Mouse (Mus musculus) brain, embryonic 14.5 days (tissue): Measurements from ENCODE around the gene Srpk3. TPM values are rescaled to one million over a fixed set of nuclear protein-coding genes. Genes with fewer than 3 reads are reported as not detected.
"Not testable (repeated sequence)": the region's sequence is repeated elsewhere in the genome, so short reads cannot be mapped to it uniquely, and the experiment has no call there.

Experiments used
- DNase-seq: peaks from one replicate; pipeline ENCODE4 v3.0.0-alpha.2; 2011; ENCODE audit warnings: low read depth
- CTCF ChIP-seq: fragments of 200-500 bp; IDR thresholded peaks from 2 replicates; pipeline ENCODE4 v1.5.1; 2012; ENCODE audit warnings: inconsistent platforms, mild to moderate bottlenecking, moderate library complexity, borderline replicate concordance; ENCODE audit not compliant: insufficient read depth, insufficient read length; ENCODE audit errors: extremely low read depth
- POLR2A ChIP-seq: fragments of 200-500 bp; IDR thresholded peaks from 2 replicates; pipeline ENCODE4 v1.6.1; 2012; ENCODE audit warnings: mild to moderate bottlenecking, inconsistent platforms, borderline replicate concordance; ENCODE audit not compliant: poor library complexity, insufficient read depth, insufficient read length, severe bottlenecking; ENCODE audit errors: extremely low read depth
- polyA plus RNA-seq: library from polyadenylated mRNA; depleted of rRNA; stranded (reverse); fragments of >200 nt; gene quantifications from 2 replicates; pipeline ENCODE4 v1.2.3, GENCODE M21; 2012; rRNA removed

The Srpk3 gene
- 0.85 and 1.2 TPM in 2 replicates for polyA plus RNA-seq

- TF ChIP-seq CTCF, result no peak
- TF ChIP-seq POLR2A, result no peak
- DNase-seq, result no peak
Observed at GRCm38 (mm10) chrX:73774168-73774760, at the start of gene Srpk3. Gene Srpk3 (plus strand): TSS chrX:73774405.

- no peak for DNase-seq
- TF ChIP-seq CTCF (no peak), POLR2A (no peak)
Observed at GRCm38 (mm10) chrX:73730908-73731307, 43.3 kb upstream of the Srpk3 start.

DNA sequence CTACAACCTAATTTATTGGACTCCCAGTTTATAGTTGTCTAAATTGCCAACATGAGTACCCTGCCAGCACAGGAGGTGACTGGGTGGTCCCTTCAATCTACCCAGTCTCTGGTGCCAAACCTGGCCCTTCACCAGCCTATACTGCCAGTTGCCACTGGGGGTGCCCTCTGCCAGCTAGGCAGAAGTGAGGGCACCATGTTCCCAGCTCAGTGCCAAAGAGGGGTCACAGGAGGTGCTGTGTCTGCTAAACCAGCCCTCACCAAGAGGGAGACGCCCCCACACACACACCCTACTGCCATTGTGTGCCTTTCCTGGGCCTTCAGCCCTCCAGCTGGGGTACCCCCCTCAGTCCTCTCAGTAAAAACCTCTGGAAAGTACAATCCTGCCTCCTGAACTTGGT, 36.0 kb upstream of the Srpk3 start:
- DNase-seq, result no peak
- TF ChIP-seq POLR2A (no peak), CTCF (no peak)

DNA sequence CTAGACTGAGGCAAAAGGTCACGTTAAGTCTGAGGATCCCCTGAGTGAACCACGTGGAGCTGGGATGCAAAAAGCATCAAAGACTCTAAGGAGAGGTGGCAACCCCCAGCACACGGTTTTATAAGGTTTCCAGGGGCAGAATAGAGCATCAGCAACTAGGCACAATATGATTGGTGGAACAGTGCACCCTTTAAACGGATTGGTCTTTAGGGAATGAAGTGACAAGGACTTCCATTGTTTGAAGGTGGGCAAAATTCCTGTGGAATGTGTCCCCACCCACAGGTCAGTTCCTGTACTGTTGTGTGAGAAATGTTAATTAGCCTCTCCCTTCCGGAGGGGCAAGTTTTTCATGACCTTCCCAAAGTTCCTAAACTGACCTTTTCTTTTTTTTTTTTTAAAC, 35.1 kb upstream of the Srpk3 start:
- no peak for TF ChIP-seq CTCF
- TF ChIP-seq POLR2A, result no peak
- DNase-seq, result no peak

DNA sequence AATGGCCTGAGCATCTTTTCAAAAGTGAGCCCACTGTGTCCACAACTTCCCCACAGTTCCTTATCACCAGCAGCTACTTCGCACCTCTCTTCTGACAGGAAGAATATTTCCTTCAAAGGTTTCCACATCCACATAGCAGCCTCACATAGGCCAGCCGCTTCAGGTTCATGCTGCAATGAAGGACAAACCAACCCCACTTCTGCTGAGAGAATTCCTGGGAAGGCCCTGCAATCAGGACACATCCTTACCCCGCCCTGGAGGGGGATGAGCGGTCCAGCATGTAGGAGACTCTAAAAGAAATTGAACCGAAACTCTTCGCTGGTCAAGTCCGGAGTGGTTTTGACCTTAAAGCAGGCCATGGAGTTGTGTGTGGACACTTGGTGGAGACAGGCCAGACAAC, 34.4 kb upstream of the Srpk3 start:
- DNase-seq, result not testable (repeated sequence)

DNA sequence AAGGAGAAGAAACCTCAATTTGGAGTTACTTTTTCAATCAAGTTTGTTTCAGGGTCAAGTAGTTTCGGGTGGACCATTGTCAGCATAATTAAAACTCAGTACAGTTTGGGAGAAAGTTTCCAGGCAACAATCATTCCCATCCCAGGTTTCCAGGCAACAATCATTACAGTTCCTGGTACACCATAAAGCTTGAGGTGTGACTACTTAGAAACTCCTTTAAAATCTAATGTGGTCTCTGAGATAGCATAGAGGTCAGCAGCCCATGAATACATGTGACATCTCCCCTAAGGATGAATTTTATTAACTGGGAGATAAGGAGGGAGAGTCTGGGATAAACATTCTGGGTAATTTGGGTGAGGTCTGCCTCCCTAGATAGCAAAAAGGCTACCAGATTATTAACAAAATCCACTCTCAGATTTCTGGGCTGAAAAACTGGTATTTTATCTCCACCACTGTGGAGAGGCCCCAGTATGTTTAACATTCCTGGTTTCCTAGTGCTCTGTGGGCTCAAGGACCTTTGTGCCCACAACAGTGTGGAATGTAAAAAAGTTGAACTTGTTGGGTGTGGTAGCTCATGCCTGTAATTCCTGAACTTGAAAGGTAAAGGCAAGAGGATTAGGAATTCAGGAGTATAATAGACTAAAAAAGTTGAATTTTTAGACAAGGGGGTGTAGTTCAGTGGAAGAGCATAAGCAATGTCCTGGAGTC, 29.3 kb upstream of the Srpk3 start:
- TF ChIP-seq CTCF (no peak), POLR2A (no peak)
- DNase-seq, result no peak

- no peak for DNase-seq
- TF ChIP-seq POLR2A (no peak), CTCF (no peak)
Observed at GRCm38 (mm10) chrX:73748977-73749376, 25.2 kb upstream of the Srpk3 start.

DNA sequence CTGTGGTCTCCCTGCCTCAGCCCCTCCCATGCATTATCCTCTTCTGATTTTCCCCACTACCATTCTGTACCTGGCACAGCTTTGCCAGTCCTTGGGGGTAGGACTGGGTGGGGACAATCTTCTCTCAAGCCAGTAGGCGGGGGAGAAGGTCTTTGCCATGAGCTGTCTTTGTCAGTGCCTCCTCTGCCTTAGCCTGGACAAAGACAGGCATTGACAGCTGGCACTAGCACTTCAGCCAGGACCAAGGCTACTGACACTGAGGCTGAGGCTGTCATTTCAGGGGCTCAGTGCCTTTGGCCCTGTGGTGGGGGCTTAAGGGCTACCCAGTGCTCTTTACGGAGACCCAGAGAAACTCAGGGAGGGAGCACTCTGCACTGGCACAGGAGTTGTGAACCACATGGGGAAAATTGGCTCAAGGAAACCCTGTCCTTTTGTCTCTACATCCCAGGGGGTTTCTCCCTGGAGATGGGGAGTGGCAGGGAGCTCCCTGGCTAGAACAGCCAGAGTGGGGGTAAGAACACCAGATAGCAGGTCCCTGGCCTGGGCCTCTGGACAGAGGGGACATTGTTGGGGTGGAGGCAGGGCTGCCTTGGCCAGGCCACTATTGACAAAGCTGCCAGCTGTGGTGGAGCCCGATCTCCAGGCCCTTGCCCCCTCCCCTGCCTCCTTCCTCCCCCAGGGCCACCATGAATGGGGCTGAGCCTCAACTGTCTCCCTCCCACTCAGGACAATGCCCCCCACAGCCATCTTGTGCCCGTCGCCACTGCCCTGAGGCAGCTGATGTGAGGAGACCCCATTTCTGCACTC, 17.7 kb upstream of the Srpk3 start, which contains the start of gene Plxnb3:
Gene Plxnb3, plus strand, starts transcription at position 757 of the 807 bp plus-strand sequence.
- no peak for DNase-seq
- TF ChIP-seq POLR2A (no peak), CTCF (no peak)

GRCm38 (mm10) chrX:73758611-73759290, 15.5 kb upstream of the Srpk3 start:
- DNase-seq, result peak; percentile 17
- no peak for TF ChIP-seq CTCF
- no peak for TF ChIP-seq POLR2A

DNA sequence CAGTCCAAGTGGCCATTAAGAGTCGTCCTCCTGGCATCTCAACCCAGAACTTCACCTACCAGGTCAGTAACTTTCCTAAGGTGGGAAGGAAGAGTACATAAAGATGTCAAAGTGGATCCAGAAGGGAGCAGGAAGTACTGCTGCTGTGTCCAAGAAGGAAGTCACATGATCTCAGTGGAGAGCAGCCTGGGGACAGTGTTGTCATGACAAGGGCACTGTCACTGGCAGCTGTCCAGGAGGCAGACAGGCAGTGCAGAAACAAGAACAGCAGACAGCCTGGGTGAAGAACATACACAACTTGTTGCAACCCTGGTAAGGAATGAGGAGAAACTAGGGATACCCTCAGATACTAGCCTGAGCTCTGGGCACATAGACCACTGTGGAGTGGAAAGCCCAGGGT, 8.9 kb upstream of the Srpk3 start:
- TF ChIP-seq CTCF (no peak), POLR2A (no peak)
- DNase-seq, result peak; percentile 27

- peak; percentile 47; the same call in 1 of the 2 replicates for TF ChIP-seq CTCF
- no peak for TF ChIP-seq POLR2A
- no peak for DNase-seq
Observed at GRCm38 (mm10) chrX:73767267-73767666, 6.9 kb upstream of the Srpk3 start.
